Mouse (Mus musculus) c-Kit-negative CD71-positive TER-119-positive erythroid progenitor cells, embryonic 14.5 days (primary cell): ENCODE data around the gene Rnf151.
"Not testable (repeated sequence)": the region's sequence is repeated elsewhere in the genome, so short reads cannot be mapped to it uniquely, and the experiment has no call there.

Experiments
- DNase-seq: peaks from one replicate; pipeline ENCODE4 v3.0.0-alpha.2; 2013; ENCODE audit warnings: low read depth, low spot score

Rnf151 gene

GRCm38 (mm10) chr17:24667416-24667815, 50.4 kb downstream of the Rnf151 start:
- DNase-seq, result no peak

GRCm38 (mm10) chr17:24667011-24667410, 50.9 kb downstream of the Rnf151 start:
- DNase-seq, result not testable (repeated sequence)
